Mouse (Mus musculus) ES-E14 (cell line): ENCODE measurements around the gene Npas2. TPM values are rescaled to one million over a fixed set of nuclear protein-coding genes. Genes with fewer than 3 reads are reported as not detected.

Experiments used
- DNase-seq: peaks from one replicate; pipeline ENCODE4 v3.0.0-alpha.2; 2013; ENCODE audit warnings: low read depth, low spot score
- H3K27ac ChIP-seq: 2 replicates; pipeline ENCODE4 v1.5.1; 2012; ENCODE audit warnings: low read depth, mild to moderate bottlenecking, low read length, moderate library complexity, mixed read lengths; ENCODE audit not compliant: poor library complexity, insufficient read depth, severe bottlenecking
- H3K36me3 ChIP-seq: 2 replicates; pipeline ENCODE4 v1.6.1; 2012; ENCODE audit warnings: mild to moderate bottlenecking, low read length, moderate library complexity, mixed read lengths; ENCODE audit not compliant: control insufficient read depth, poor library complexity, insufficient read depth, severe bottlenecking
- H3K4me1 ChIP-seq, 2 experiments: fragments of 150-350 bp in 1 of 2; sonication (generic) in 1 of 2; 2 replicates each; pipeline ENCODE4 v1.6.1; 2012; ENCODE audit warnings: low read length in 2 of 2, mild to moderate bottlenecking in 1 of 2, mixed read lengths in 1 of 2; ENCODE audit not compliant: control insufficient read depth in 2 of 2, insufficient read depth in 2 of 2, poor library complexity in 1 of 2
- H3K4me3 ChIP-seq, 2 experiments: fragments of 150-350 bp in 1 of 2; sonication (generic) in 1 of 2; 2 replicates each; pipeline ENCODE4 v1.5.1; 2012; ENCODE audit warnings: low read length in 2 of 2, low read depth in 1 of 2, mild to moderate bottlenecking in 1 of 2, mixed read lengths in 1 of 2; ENCODE audit not compliant: insufficient read depth in 1 of 2, poor library complexity in 1 of 2, severe bottlenecking in 1 of 2
- H3K9ac ChIP-seq: 2 replicates; pipeline ENCODE4 v1.6.1; 2012; ENCODE audit warnings: low read depth, mild to moderate bottlenecking, low read length, mixed read lengths; ENCODE audit not compliant: poor library complexity, insufficient read depth, severe bottlenecking
- H3K9me3 ChIP-seq: fragments of 150-350 bp; sonication (generic); 2 replicates; pipeline ENCODE4 v1.6.1; 2012; ENCODE audit warnings: low read depth, mild to moderate bottlenecking, low read length; ENCODE audit not compliant: control insufficient read depth, insufficient read depth
- CHD2 ChIP-seq: IDR thresholded peaks from 2 replicates; pipeline ENCODE4 v1.6.1; 2014; ENCODE audit warnings: mild to moderate bottlenecking, low read depth, low read length, inconsistent platforms
- HCFC1 ChIP-seq: IDR thresholded peaks from 2 replicates; pipeline ENCODE4 v1.6.1; 2012; ENCODE audit warnings: low read length, inconsistent platforms, borderline replicate concordance; ENCODE audit not compliant: insufficient read depth
- MAFK ChIP-seq: IDR thresholded peaks from 2 replicates; pipeline ENCODE4 v1.6.1; 2014; ENCODE audit warnings: mild to moderate bottlenecking, low read depth, low read length, inconsistent platforms; ENCODE audit not compliant: insufficient read depth
- ZC3H11A ChIP-seq: IDR thresholded peaks from 2 replicates; pipeline ENCODE4 v1.6.1; 2012; ENCODE audit warnings: low read depth, mild to moderate bottlenecking, inconsistent platforms, low read length, borderline replicate concordance
- ZNF384 ChIP-seq: IDR thresholded peaks from 2 replicates; pipeline ENCODE4 v1.6.1; 2012; ENCODE audit warnings: low read depth, low read length, inconsistent platforms
- in situ Hi-C, 2 experiments: fragments of 600-800 bp; cut with MboI; formaldehyde crosslinking; loops; one replicate each; pipeline ENCODE4 v1.15.1; 2025; ENCODE audit warnings: low sequenced_read_pairs in 2 of 2, inconsistent platforms in 1 of 2; ENCODE audit not compliant: unreplicated experiment in 2 of 2
- total RNA-seq: library from RNA; depleted of rRNA; stranded (reverse); fragments of 300-350 nt; gene quantifications from 2 replicates; pipeline ENCODE4 v1.2.3, GENCODE M21; 2012

Gene Npas2
- total RNA-seq, 1 experiment = 0.09 TPM

DNA sequence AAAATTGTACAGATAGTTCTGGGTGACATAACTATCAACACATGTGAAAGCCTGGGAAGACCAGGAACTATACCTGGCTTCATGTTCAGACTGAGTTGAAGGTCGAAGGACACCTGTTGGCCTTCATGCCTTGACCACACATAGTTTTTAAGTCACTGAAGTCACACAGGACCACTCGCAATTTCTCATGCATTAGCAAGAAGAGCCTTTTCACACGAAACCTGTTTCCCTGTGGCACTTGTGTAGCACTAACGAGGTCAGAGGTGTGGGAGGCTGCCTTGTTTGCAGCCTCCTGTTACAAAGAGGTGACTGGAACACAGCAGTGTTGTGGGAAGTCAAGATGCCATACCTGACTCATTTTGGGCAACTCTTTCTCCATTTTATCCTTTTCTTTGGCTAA, 179.8 kb downstream of the Npas2 start:
- in situ Hi-C loops = no loop called here

DNA sequence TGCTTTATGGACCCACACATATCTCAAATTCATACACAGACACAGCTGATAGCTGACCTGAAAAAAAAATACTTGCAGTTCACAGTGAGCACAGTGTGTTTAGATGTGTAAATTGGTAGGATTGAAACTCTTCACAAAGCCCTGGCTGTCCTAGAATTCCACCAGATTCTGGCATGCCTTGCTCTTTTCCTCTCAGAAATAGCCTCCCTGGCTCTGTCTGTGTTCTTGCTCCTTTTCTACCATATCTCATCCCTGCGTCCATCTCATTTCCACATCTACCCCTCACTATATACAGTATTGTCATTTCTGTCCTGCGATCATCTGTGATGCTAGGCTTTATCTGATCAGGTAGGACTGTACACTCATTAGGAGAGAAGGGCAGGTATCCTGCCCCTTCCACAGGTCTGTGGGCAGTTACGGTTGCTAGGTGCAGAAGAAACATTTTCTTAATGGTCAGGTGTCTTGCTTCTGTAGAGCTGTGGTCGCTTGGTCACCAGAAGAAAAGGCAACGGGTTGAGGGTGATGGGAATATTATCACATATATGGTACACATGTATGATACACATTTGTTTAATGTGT, 180.8 kb downstream of the Npas2 start:
- Histone ChIP-seq H3K36me3 (peaks cover 30% of the 10 kb centered on the region), H3K4me1 (peaks cover 0 to 2% of the 10 kb centered on the region in 2 experiments; a peak in 1 of 4 replicates), H3K27ac (no peak overlapping the region), H3K4me3 (no peak overlapping the region), H3K9ac (no peak overlapping the region), H3K9me3 (no peaks in the 10 kb centered on the region)
- in situ Hi-C loops = no loop called here
- no peak for DNase-seq
- TF ChIP-seq HCFC1 = no peak
- TF ChIP-seq CHD2 = no peak
- TF ChIP-seq MAFK = no peak
- TF ChIP-seq ZNF384 = no peak
- TF ChIP-seq ZC3H11A = no peak

More for the DNA sequence above, 179.8 kb downstream of the Npas2 start:
- DNase-seq = no peak
- H3K4me3 ChIP-seq = no peak overlapping the region
- H3K9ac ChIP-seq = no peak overlapping the region
- peaks cover 37% of the 10 kb centered on the region for H3K36me3 ChIP-seq
- peaks cover 0 to 2% of the 10 kb centered on the region in 2 experiments; a peak in 1 of 4 replicates for H3K4me1 ChIP-seq
- no peak for TF ChIP-seq HCFC1
- no peak for TF ChIP-seq ZC3H11A
- no peak for TF ChIP-seq ZNF384
- TF ChIP-seq CHD2 = no peak
- TF ChIP-seq MAFK = no peak
- no peak overlapping the region for H3K27ac ChIP-seq
- H3K9me3 ChIP-seq = no peaks in the 10 kb centered on the region

DNA sequence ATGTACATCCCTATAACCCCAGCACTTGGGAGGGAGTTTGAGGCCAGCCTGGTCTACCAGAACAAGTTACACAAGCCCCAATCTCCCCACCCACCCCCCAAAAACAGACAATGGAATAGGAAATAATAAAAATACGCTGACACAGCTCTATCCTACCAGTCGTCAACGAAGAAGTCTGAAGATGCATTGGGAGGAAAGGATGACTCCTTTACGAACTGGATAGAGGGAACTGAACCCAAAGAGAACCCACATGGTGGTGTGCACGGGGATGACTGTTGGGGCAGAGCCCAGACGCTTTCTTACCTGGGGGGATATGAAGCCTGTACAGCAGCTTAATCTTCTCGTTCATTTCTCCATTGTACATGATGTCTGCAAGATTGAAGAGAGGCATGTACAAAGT, 182.6 kb downstream of the Npas2 start:
- DNase-seq = no peak
- Histone ChIP-seq H3K27ac (no peak overlapping the region), H3K4me3 (no peak overlapping the region), H3K9ac (no peak overlapping the region), H3K9me3 (no peaks in the 10 kb centered on the region), H3K36me3 (peaks cover 12% of the 10 kb centered on the region), H3K4me1 (no peaks in the 10 kb centered on the region)
- in situ Hi-C loops = loop anchor here in 1 of 2 experiments (25.0 kb wide), 1 partner anchor 136 kb away; no protein-coding TSS in a partner anchor
- TF ChIP-seq MAFK (peak; percentile 59), ZC3H11A (no peak), CHD2 (no peak), ZNF384 (no peak), HCFC1 (no peak)

DNA sequence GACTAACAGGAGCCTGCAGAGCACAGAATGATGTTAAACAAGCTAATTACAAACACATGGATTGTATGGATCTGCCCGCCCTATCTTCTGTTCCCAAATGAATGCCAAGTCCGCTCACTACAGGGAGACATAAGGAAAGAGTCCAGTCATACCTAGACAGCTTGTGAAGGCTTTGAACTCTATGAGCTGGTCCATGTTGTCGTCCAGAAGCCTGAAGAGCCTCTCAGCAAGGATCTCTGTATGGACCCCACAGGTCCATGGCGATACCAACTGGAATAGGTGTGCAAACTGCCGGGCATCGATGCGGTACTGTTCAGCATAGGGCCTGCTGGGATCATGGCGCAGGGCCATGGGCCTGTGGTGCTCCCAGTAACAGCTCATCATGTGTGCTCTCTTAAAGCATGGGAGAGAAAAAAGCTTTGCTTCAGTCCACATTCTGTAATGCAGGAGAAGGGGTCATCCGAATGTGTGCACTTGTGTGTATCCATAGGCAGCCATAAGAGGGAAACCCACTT, 183.3 kb downstream of the Npas2 start:
- TF ChIP-seq ZNF384 (no peak), CHD2 (no peak), HCFC1 (no peak), ZC3H11A (no peak), MAFK (no peak)
- no peak overlapping the region for H3K27ac ChIP-seq
- DNase-seq = no peak
- H3K4me1 ChIP-seq = no peaks in the 10 kb centered on the region
- no peak overlapping the region for H3K4me3 ChIP-seq
- no peaks in the 10 kb centered on the region for H3K9me3 ChIP-seq
- in situ Hi-C loops = loop anchor here in 1 of 2 experiments (25.0 kb wide), 1 partner anchor 136 kb away; no protein-coding TSS in a partner anchor
- H3K9ac ChIP-seq = no peak overlapping the region
- peaks cover 11% of the 10 kb centered on the region for H3K36me3 ChIP-seq
